Mouse (Mus musculus): ENCODE measurements around the gene Cep128. TPM values are rescaled to one million over a fixed set of nuclear protein-coding genes. Genes with fewer than 3 reads are reported as not detected.

The Cep128 gene
- total and polyA plus RNA-seq, 3 experiments = 8.9 to 16.1 (median 13.5) TPM

DNA sequence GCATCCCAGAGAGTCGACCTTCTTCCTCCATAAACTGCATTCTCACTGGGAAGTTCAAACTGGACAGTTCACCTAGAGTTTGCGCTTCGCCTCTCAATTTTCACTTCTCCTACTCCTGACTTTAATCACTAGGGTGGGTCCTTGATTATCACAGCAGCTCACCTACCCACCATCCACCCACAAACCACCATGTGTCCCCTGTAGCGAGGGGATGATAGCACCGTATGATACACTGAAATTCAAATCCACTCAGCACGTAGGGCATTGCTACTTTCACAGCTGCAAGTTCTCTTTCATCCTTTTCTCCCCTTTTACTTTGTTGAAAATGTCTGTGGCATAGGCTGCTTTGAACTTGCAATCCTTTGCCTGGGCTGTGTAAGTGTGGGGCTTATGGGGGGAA lies 371.2 kb downstream of the Cep128 start:
- no peaks in the 10 kb centered on the region for H3K79me2 ChIP-seq (replicated peaks; ENCODE audit: control insufficient read depth, extremely low read depth, insufficient read depth, poor library complexity, severe bottlenecking)
- H3K9me3 ChIP-seq (replicated peaks; ENCODE audit: low read length) = no peaks in the 10 kb centered on the region
- no peak for TF ChIP-seq MXI1 (IDR thresholded peaks at IDR 0.05; ENCODE audit: low read depth, low read length)
- TF ChIP-seq JUN (IDR thresholded peaks at IDR 0.05; ENCODE audit: insufficient read depth, low read depth, low read length) = no peak
- no peak for TF ChIP-seq USF2 (conservative IDR thresholded peaks at IDR 0.05; ENCODE audit: low read depth, low read length)
- TF ChIP-seq CHD1 (IDR thresholded peaks at IDR 0.05; ENCODE audit: low read depth, low read length) = no peak
- TF ChIP-seq KAT2A (IDR thresholded peaks at IDR 0.05; ENCODE audit: insufficient replicate concordance, low read length) = no peak
- no peak for TF ChIP-seq ZMIZ1 (IDR thresholded peaks at IDR 0.05; ENCODE audit: low read depth, low read length)
- no peak for TF ChIP-seq MEF2A (IDR thresholded peaks at IDR 0.05; ENCODE audit: borderline replicate concordance, low read depth, low read length)
- no peak for TF ChIP-seq ZC3H11A (IDR thresholded peaks at IDR 0.05; ENCODE audit: low read depth, low read length)
- no peak for TF ChIP-seq TCF12 (IDR thresholded peaks at IDR 0.05; ENCODE audit: low read depth, low read length)
- no peak for TF ChIP-seq NELFE (IDR thresholded peaks at IDR 0.05; ENCODE audit: low read depth, low read length)
- no peak for TF ChIP-seq ZKSCAN1 (IDR thresholded peaks at IDR 0.05; ENCODE audit: borderline replicate concordance, low read depth, low read length)
- no peak for TF ChIP-seq RCOR1 (conservative IDR thresholded peaks at IDR 0.05; ENCODE audit: low read depth, low read length)
- no peak for TF ChIP-seq MAX (IDR thresholded peaks at IDR 0.05; ENCODE audit: low read length)
- no peak for TF ChIP-seq RAD21 (IDR thresholded peaks at IDR 0.05; ENCODE audit: low read depth, low read length)
- no peak for TF ChIP-seq PAX5 (IDR thresholded peaks at IDR 0.05; ENCODE audit: low read length)
- no peak for TF ChIP-seq E2F4 (IDR thresholded peaks at IDR 0.05; ENCODE audit: insufficient replicate concordance, low read depth, low read length)
- TF ChIP-seq USF1 (IDR thresholded peaks at IDR 0.05; ENCODE audit: low read depth, low read length) = no peak
- no peak for TF ChIP-seq POLR2AphosphoS2 (IDR thresholded peaks at IDR 0.05; ENCODE audit: low read depth, low read length)
- no peak for TF ChIP-seq MYC (IDR thresholded peaks at IDR 0.05; ENCODE audit: low read depth, low read length)
- TF ChIP-seq NRF1 (IDR thresholded peaks at IDR 0.05; ENCODE audit: low read depth, low read length) = no peak
- no peak for DNase-seq (ENCODE audit: extremely low read depth)
- H3K4me2 ChIP-seq (ENCODE audit: insufficient read depth, low read depth, poor library complexity, severe bottlenecking) = no peak overlapping the region
- H3K4me3 ChIP-seq (replicated peaks in 1 of 3; ENCODE audit: low read depth in 2 of 3, low read length in 2 of 3, poor library complexity in 1 of 3) = no peak overlapping the region
- no peaks in the 10 kb centered on the region for H3K27me3 ChIP-seq (replicated peaks)
- H3K9ac ChIP-seq (ENCODE audit: insufficient read depth, low read depth) = no peak overlapping the region
- no peak overlapping the region for H3K27ac ChIP-seq (ENCODE audit: insufficient read depth, low read depth)
- H3K36me3 ChIP-seq (replicated peaks in 1 of 2; ENCODE audit: control insufficient read depth in 1 of 2, insufficient read depth in 1 of 2, low read length in 1 of 2) = peaks cover 0 to 14% of the 10 kb centered on the region in 2 experiments
- dilution Hi-C loops (cut with MboI; ENCODE audit: extremely low pct_ligation_motif_present, extremely low pct_unique_long_range_greater_than_20kb, low sequenced_read_pairs) = no loop called here
- in situ Hi-C loops (cut with MboI; ENCODE audit: low pct_ligation_motif_present, low pct_unique_long_range_greater_than_20kb, low sequenced_read_pairs) = no loop called here
- no peaks in the 10 kb centered on the region for H3K4me1 ChIP-seq (ENCODE audit: control insufficient read depth in 1 of 2, insufficient read depth in 2 of 2)

DNA sequence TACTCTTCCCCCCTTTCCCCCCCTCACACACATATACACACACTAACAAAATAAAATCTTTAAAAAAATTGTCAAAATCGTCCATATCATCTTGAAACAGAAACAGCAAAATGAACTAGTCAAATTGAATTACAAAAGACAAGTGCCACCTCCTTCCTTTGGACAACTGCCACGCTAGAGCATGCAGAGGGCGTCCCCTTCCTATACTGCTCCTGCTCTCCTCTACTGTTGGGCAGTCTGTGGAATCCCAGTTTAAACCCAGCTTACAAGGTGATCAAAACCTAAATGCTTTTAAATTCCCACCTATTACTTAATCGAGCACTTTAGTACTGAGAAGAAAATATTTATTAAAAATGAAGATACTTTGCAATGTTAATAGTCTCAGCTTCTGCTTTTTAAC lies 372.0 kb downstream of the Cep128 start:
- H3K4me2 ChIP-seq (ENCODE audit: insufficient read depth, low read depth, poor library complexity, severe bottlenecking) = no peak overlapping the region
- TF ChIP-seq USF1 (IDR thresholded peaks at IDR 0.05; ENCODE audit: low read depth, low read length) = no peak
- TF ChIP-seq USF2 (conservative IDR thresholded peaks at IDR 0.05; ENCODE audit: low read depth, low read length) = no peak
- no peak for TF ChIP-seq POLR2A (IDR thresholded peaks at IDR 0.05; ENCODE audit: low read depth, low read length)
- no peak for TF ChIP-seq ZNF384 (IDR thresholded peaks at IDR 0.05; ENCODE audit: low read depth, low read length)
- TF ChIP-seq CTCF (conservative IDR thresholded peaks at IDR 0.05 in 1 of 2, IDR thresholded peaks at IDR 0.05 in 1 of 2; ENCODE audit: low read depth in 2 of 2, low read length in 2 of 2) = no peak
- no peak overlapping the region for H3K27ac ChIP-seq (ENCODE audit: insufficient read depth, low read depth)
- H3K36me3 ChIP-seq (replicated peaks in 1 of 2; ENCODE audit: control insufficient read depth in 1 of 2, insufficient read depth in 1 of 2, low read length in 1 of 2) = peaks cover 0 to 14% of the 10 kb centered on the region in 2 experiments
- H3K9ac ChIP-seq (ENCODE audit: insufficient read depth, low read depth) = no peak overlapping the region
- no peaks in the 10 kb centered on the region for H3K4me1 ChIP-seq (ENCODE audit: control insufficient read depth in 1 of 2, insufficient read depth in 2 of 2)
- H3K27me3 ChIP-seq (replicated peaks) = no peaks in the 10 kb centered on the region
- no peak for DNase-seq (ENCODE audit: extremely low read depth)
- dilution Hi-C loops (cut with MboI; ENCODE audit: extremely low pct_ligation_motif_present, extremely low pct_unique_long_range_greater_than_20kb, low sequenced_read_pairs) = no loop called here
- in situ Hi-C loops (cut with MboI; ENCODE audit: low pct_ligation_motif_present, low pct_unique_long_range_greater_than_20kb, low sequenced_read_pairs) = no loop called here
- no peaks in the 10 kb centered on the region for H3K79me2 ChIP-seq (replicated peaks; ENCODE audit: control insufficient read depth, extremely low read depth, insufficient read depth, poor library complexity, severe bottlenecking)
- no peaks in the 10 kb centered on the region for H3K9me3 ChIP-seq (replicated peaks; ENCODE audit: low read length)
- no peak overlapping the region for H3K4me3 ChIP-seq (replicated peaks in 1 of 3; ENCODE audit: low read depth in 2 of 3, low read length in 2 of 3, poor library complexity in 1 of 3)
